Mouse (Mus musculus): ENCODE measurements around the gene Fbxo10. TPM values are rescaled to one million over a fixed set of nuclear protein-coding genes. Genes with fewer than 3 reads are reported as not detected.

Fbxo10 gene
- total RNA-seq, 1 experiment = 3.3 TPM

DNA sequence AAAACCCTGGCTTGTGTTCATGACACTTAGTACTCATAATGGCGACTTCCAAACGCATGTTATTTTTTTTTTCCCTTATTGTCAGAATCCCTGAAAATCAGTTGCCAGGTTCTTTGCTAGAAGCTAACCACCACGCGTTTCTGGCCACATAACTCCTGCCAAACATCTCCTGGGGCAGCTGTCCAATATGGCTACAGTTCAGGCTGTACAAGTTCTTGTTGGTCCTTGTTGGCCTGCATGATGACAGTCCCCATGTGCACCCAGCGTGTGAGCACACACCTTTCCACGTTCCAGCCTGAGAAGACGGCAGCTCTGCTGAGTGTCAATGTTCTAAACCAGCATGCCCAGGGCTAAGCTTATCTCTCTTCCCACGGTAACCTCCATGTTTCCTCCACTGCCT is 29.0 kb downstream of the Fbxo10 start:
- no peak overlapping the region for H3K4me3 ChIP-seq (ENCODE audit: insufficient read depth in 1 of 2, low read depth in 1 of 2, low read length in 2 of 2, poor library complexity in 1 of 2, severe bottlenecking in 1 of 2)
- H3K9ac ChIP-seq (ENCODE audit: insufficient read depth, low read depth, low read length, poor library complexity, severe bottlenecking) = no peak overlapping the region
- no peak for TF ChIP-seq MAFK (IDR thresholded peaks at IDR 0.05; ENCODE audit: insufficient read depth, low read depth, low read length)
- TF ChIP-seq ZC3H11A (IDR thresholded peaks at IDR 0.05; ENCODE audit: borderline replicate concordance, low read depth, low read length) = no peak
- no peak for TF ChIP-seq HCFC1 (IDR thresholded peaks at IDR 0.05; ENCODE audit: borderline replicate concordance, insufficient read depth, low read length)
- no peak for TF ChIP-seq ZNF384 (IDR thresholded peaks at IDR 0.05; ENCODE audit: low read depth, low read length)
- TF ChIP-seq CHD2 (IDR thresholded peaks at IDR 0.05; ENCODE audit: low read depth, low read length) = no peak
- in situ Hi-C loops (cut with MboI; ENCODE audit: low sequenced_read_pairs in 2 of 2, unreplicated experiment in 2 of 2) = no loop called here
- H3K4me1 ChIP-seq (ENCODE audit: control insufficient read depth in 2 of 2, insufficient read depth in 2 of 2, low read length in 2 of 2, poor library complexity in 1 of 2) = no peaks in the 10 kb centered on the region
- no peak overlapping the region for H3K27ac ChIP-seq (ENCODE audit: insufficient read depth, low read depth, low read length, poor library complexity, severe bottlenecking)
- H3K9me3 ChIP-seq (ENCODE audit: control insufficient read depth, insufficient read depth, low read depth, low read length) = no peaks in the 10 kb centered on the region
- DNase-seq (ENCODE audit: low read depth, low spot score) = no peak
- H3K36me3 ChIP-seq (ENCODE audit: control insufficient read depth, insufficient read depth, low read length, poor library complexity, severe bottlenecking) = no peaks in the 10 kb centered on the region

DNA sequence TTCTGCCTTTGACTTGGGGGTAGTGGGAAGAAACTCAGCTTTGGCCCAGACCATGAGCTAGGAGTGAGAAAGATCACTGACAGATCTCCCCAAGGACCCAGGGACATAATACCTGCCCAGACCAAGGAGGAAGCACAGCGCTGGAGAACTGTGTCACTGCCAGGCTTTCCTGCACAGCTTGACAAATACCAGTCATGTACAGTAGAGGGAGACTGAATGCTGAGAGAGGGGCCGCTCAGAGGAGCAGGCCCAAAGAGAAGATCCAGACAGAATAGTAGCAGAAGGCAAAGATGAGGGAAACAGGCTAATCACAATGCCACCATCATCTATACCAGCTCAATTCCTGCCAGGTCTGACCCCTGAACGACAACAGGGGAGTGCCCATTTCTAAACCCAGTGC is 29.5 kb downstream of the Fbxo10 start:
- H3K9me3 ChIP-seq (ENCODE audit: control insufficient read depth, insufficient read depth, low read depth, low read length) = no peaks in the 10 kb centered on the region
- no peak for DNase-seq (ENCODE audit: low read depth, low spot score)
- no peaks in the 10 kb centered on the region for H3K36me3 ChIP-seq (ENCODE audit: control insufficient read depth, insufficient read depth, low read length, poor library complexity, severe bottlenecking)
- no peak for TF ChIP-seq CHD2 (IDR thresholded peaks at IDR 0.05; ENCODE audit: low read depth, low read length)
- no peak for TF ChIP-seq ZC3H11A (IDR thresholded peaks at IDR 0.05; ENCODE audit: borderline replicate concordance, low read depth, low read length)
- no peak for TF ChIP-seq MAFK (IDR thresholded peaks at IDR 0.05; ENCODE audit: insufficient read depth, low read depth, low read length)
- TF ChIP-seq ZNF384 (IDR thresholded peaks at IDR 0.05; ENCODE audit: low read depth, low read length) = no peak
- no peak for TF ChIP-seq HCFC1 (IDR thresholded peaks at IDR 0.05; ENCODE audit: borderline replicate concordance, insufficient read depth, low read length)
- no peak overlapping the region for H3K4me3 ChIP-seq (ENCODE audit: insufficient read depth in 1 of 2, low read depth in 1 of 2, low read length in 2 of 2, poor library complexity in 1 of 2, severe bottlenecking in 1 of 2)
- in situ Hi-C loops (cut with MboI; ENCODE audit: low sequenced_read_pairs in 2 of 2, unreplicated experiment in 2 of 2) = no loop called here
- no peaks in the 10 kb centered on the region for H3K4me1 ChIP-seq (ENCODE audit: control insufficient read depth in 2 of 2, insufficient read depth in 2 of 2, low read length in 2 of 2, poor library complexity in 1 of 2)
- H3K27ac ChIP-seq (ENCODE audit: insufficient read depth, low read depth, low read length, poor library complexity, severe bottlenecking) = no peak overlapping the region
- H3K9ac ChIP-seq (ENCODE audit: insufficient read depth, low read depth, low read length, poor library complexity, severe bottlenecking) = no peak overlapping the region

DNA sequence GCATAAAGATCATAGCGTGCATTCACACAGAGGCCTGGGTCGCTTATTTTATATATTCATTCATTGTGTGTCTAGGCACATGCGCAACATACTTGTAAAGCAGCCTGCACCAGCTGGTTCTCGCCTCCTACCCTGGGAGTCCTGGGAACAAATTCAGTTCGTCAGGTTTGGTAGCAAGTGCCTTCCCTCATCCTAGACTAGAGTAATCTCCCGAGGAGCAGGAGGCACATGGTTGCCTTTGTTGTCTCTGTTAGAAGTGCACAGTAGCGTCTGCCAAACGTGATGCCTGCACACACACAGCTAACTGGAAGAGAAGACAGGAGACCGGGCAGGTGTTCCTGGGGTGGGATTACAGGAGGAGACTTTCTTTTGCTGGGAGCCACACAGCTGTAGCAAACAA is 36.4 kb downstream of the Fbxo10 start:
- TF ChIP-seq ZC3H11A (IDR thresholded peaks at IDR 0.05; ENCODE audit: borderline replicate concordance, low read depth, low read length) (no peak), HCFC1 (IDR thresholded peaks at IDR 0.05; ENCODE audit: borderline replicate concordance, insufficient read depth, low read length) (no peak), MAFK (IDR thresholded peaks at IDR 0.05; ENCODE audit: insufficient read depth, low read depth, low read length) (no peak), ZNF384 (IDR thresholded peaks at IDR 0.05; ENCODE audit: low read depth, low read length) (no peak), CHD2 (IDR thresholded peaks at IDR 0.05; ENCODE audit: low read depth, low read length) (no peak)
- in situ Hi-C loops (cut with MboI; ENCODE audit: low sequenced_read_pairs in 2 of 2, unreplicated experiment in 2 of 2) = no loop called here
- DNase-seq (ENCODE audit: low read depth, low spot score) = no peak
- no peaks in the 10 kb centered on the region for H3K36me3 ChIP-seq (ENCODE audit: control insufficient read depth, insufficient read depth, low read length, poor library complexity, severe bottlenecking)
- no peaks in the 10 kb centered on the region for H3K9me3 ChIP-seq (ENCODE audit: control insufficient read depth, insufficient read depth, low read depth, low read length)
- no peak overlapping the region for H3K4me3 ChIP-seq (ENCODE audit: insufficient read depth in 1 of 2, low read depth in 1 of 2, low read length in 2 of 2, poor library complexity in 1 of 2, severe bottlenecking in 1 of 2)
- no peak overlapping the region for H3K27ac ChIP-seq (ENCODE audit: insufficient read depth, low read depth, low read length, poor library complexity, severe bottlenecking)
- no peaks in the 10 kb centered on the region for H3K4me1 ChIP-seq (ENCODE audit: control insufficient read depth in 2 of 2, insufficient read depth in 2 of 2, low read length in 2 of 2, poor library complexity in 1 of 2)
- H3K9ac ChIP-seq (ENCODE audit: insufficient read depth, low read depth, low read length, poor library complexity, severe bottlenecking) = no peak overlapping the region

DNA sequence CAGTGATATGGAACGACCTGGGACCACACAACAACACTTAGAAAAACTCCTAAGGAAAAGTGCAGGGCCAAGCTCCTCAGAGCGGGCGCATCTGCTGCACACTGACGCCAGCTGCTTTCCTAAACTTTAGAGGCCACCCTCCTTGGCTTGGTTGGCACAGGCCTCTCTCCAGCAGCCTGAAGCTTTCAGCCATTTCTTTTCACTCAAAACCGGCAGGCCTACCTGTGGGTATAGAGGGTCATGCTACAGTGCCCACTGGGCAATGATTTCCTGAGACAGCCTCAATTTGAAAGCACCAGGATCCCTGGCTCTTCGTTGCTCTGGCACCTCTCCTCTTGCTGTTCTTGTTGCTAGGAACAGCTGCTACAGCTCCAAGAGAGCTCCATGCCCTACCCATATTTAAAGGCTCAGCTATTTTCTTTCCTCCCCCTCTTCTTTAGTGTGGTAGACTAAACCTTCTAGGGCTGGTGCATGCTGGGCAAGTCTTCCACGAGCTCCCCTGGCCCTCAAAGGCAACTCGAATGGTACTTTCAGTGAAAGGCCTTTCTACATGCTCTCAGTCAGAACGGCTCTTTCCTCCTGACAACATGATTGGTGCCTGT is 37.0 kb downstream of the Fbxo10 start:
- no peak for DNase-seq (ENCODE audit: low read depth, low spot score)
- Histone ChIP-seq H3K9ac (ENCODE audit: insufficient read depth, low read depth, low read length, poor library complexity, severe bottlenecking) (no peak overlapping the region), H3K27ac (ENCODE audit: insufficient read depth, low read depth, low read length, poor library complexity, severe bottlenecking) (no peak overlapping the region), H3K9me3 (ENCODE audit: control insufficient read depth, insufficient read depth, low read depth, low read length) (no peaks in the 10 kb centered on the region), H3K4me1 (ENCODE audit: control insufficient read depth in 2 of 2, insufficient read depth in 2 of 2, low read length in 2 of 2, poor library complexity in 1 of 2) (no peaks in the 10 kb centered on the region), H3K4me3 (ENCODE audit: insufficient read depth in 1 of 2, low read depth in 1 of 2, low read length in 2 of 2, poor library complexity in 1 of 2, severe bottlenecking in 1 of 2) (no peak overlapping the region), H3K36me3 (ENCODE audit: control insufficient read depth, insufficient read depth, low read length, poor library complexity, severe bottlenecking) (no peaks in the 10 kb centered on the region)
- in situ Hi-C loops (cut with MboI; ENCODE audit: low sequenced_read_pairs in 2 of 2, unreplicated experiment in 2 of 2) = no loop called here
- TF ChIP-seq ZC3H11A (IDR thresholded peaks at IDR 0.05; ENCODE audit: borderline replicate concordance, low read depth, low read length) (no peak), HCFC1 (IDR thresholded peaks at IDR 0.05; ENCODE audit: borderline replicate concordance, insufficient read depth, low read length) (no peak)

DNA sequence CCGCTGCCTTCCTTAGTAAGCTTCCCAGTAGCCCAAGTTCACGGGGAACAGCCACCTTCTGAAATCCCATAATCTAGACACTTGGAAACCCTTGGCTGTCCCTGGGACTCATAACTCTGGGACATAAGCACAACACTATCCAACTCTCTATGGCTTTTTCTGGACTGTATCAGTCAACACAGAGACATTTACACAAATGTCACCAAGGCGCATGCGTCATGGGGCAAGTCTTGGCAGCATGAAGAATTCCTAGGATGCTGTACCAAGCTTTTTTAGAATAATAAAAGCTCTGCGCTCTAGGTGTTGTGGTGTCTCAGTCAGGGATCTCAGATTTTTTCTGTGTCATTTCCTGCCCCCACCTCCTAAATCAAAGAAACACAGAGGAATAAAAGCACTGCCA is 37.7 kb downstream of the Fbxo10 start:
- Histone ChIP-seq H3K4me3 (ENCODE audit: insufficient read depth in 1 of 2, low read depth in 1 of 2, low read length in 2 of 2, poor library complexity in 1 of 2, severe bottlenecking in 1 of 2) (no peak overlapping the region), H3K9me3 (ENCODE audit: control insufficient read depth, insufficient read depth, low read depth, low read length) (no peaks in the 10 kb centered on the region), H3K27ac (ENCODE audit: insufficient read depth, low read depth, low read length, poor library complexity, severe bottlenecking) (no peak overlapping the region), H3K36me3 (ENCODE audit: control insufficient read depth, insufficient read depth, low read length, poor library complexity, severe bottlenecking) (no peaks in the 10 kb centered on the region), H3K4me1 (ENCODE audit: control insufficient read depth in 2 of 2, insufficient read depth in 2 of 2, low read length in 2 of 2, poor library complexity in 1 of 2) (no peaks in the 10 kb centered on the region), H3K9ac (ENCODE audit: insufficient read depth, low read depth, low read length, poor library complexity, severe bottlenecking) (no peak overlapping the region)
- DNase-seq (ENCODE audit: low read depth, low spot score) = no peak
- in situ Hi-C loops (cut with MboI; ENCODE audit: low sequenced_read_pairs in 2 of 2, unreplicated experiment in 2 of 2) = no loop called here
- no peak for TF ChIP-seq MAFK (IDR thresholded peaks at IDR 0.05; ENCODE audit: insufficient read depth, low read depth, low read length)
- no peak for TF ChIP-seq CHD2 (IDR thresholded peaks at IDR 0.05; ENCODE audit: low read depth, low read length)
- no peak for TF ChIP-seq ZC3H11A (IDR thresholded peaks at IDR 0.05; ENCODE audit: borderline replicate concordance, low read depth, low read length)
- no peak for TF ChIP-seq HCFC1 (IDR thresholded peaks at IDR 0.05; ENCODE audit: borderline replicate concordance, insufficient read depth, low read length)
- no peak for TF ChIP-seq ZNF384 (IDR thresholded peaks at IDR 0.05; ENCODE audit: low read depth, low read length)

Measured in ES-E14 (cell line).